Mouse (Mus musculus) lung, postnatal 14 days (tissue): ENCODE measurements around the gene Slc44a3.
"Not testable (repeated sequence)": the region's sequence is repeated elsewhere in the genome, so short reads cannot be mapped to it uniquely, and the experiment has no call there.

Source experiments
- DNase-seq: peaks from one replicate; pipeline ENCODE4 v3.0.0; 2021

Slc44a3 gene

DNA sequence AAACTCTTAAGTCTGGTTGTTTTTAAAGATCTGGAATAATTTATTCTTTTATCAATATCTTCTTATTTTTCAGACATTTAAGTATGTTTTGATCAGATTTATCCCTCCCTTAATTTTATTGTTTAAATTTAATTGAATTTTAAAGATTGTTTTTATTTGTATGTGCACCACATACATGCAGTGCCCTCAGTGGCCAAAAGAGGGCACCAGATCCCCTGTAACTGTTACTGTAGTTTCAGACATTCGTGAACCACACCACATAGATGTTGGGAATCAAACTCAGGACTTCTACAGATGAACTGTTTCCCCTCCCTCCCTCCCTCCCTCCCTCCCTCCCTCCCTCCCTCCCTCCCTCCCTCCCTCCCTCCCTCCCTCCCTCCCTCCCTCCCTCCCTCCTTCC lies 18.2 kb upstream of the Slc44a3 start:
- peak; percentile 75 for DNase-seq

DNA sequence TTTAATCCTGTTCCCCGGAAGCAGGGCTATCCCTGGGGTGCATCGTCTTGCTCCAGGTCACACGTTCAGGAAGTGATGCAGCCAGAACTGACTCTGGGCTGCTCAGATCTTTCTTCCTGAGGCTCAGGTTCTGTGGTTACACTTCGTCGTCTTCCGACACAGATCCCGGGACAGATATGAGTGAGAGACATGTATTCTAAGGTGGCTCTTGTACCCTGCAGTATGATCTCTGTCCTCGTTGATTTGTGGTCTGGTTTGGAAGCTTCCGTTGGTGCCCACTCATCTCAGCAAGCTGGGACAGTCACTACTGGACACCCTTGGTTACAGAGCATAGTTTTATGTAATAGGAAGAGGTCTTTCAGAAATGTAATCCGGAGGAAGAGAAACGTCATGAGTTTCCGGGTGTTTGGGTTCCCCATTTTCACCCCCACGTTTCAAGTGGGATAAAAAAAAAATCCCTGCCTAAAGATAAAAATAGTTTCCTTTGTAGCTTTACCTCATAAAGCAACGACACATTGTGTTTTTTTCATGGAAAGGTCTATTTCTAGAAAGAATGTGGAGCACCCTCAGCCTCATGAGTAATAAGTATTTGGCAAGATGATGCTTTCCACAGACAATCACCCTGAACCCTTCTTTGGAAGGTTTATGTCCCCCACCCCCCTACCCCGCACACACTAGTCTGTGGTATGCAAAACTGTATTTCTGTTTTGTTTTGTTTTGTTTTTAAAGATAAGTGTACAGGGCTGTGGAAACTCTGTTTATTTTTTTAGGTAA lies 15.8 kb upstream of the Slc44a3 start:
- DNase-seq, result no peak

DNA sequence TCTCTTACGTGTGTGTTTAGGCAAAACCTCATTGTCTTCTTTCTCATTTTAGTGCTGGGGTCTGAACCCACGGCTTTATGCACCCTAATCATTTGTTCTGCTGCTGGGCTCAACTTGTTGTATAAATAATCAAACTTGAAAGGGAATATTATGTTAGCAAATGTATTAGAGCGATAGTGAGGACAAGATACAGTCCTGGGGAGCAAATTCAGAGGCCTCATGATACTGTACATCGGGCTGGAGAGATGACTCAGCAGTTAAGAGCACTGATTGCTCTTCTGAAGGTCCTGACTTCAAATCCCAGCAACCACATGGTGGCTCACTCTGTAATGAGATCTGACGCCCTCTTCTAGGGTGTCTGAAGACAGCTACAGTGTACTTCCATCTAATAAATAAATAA lies 8.4 kb upstream of the Slc44a3 start:
- no peak for DNase-seq

DNA sequence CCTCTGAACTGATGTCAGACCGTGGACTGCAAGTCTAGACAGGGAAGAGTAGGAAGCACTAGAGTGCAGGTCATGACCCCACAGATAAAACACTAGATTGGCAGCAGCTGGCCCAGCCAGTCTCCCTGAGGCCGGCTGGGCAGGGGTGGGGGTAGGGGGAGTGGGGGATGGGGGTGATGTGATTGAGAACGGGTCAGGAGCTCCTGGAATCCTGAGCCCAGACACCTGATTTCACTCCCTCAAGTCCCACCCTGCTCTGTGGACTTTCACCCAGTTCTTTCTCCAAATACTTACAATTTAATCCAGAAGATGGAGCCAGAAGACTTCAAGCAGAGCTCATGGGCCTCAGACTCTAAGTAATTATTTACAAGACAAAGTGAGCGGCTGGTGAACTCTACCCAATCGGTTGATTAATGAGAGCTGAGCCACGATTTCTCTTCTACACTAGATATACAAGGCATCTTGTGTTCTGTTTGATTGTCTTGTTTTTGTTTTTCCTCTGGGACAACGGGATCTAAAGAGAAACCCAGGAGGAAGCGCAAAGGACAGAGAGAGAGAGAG lies 7.7 kb upstream of the Slc44a3 start:
- DNase-seq, result no peak

DNA sequence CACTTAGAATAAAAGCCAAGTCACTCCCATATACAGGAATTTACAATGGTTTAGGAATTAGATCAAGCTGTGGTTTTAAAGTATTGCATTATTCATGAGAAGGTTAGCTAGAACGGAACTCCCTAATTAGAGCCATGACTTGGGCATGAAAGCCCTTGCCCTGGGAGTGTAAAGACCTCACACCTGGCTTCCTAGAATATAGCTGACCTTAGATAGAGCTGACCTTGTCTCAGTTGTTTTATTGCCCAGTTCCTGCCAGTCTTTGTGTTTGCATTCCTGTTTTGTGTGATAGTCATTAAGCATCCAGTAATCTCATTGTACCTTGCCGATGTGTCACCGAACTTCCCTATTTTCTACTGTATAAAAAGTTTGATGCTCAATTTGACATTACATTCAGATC lies 6.6 kb upstream of the Slc44a3 start:
- DNase-seq, result not testable (repeated sequence)

DNA sequence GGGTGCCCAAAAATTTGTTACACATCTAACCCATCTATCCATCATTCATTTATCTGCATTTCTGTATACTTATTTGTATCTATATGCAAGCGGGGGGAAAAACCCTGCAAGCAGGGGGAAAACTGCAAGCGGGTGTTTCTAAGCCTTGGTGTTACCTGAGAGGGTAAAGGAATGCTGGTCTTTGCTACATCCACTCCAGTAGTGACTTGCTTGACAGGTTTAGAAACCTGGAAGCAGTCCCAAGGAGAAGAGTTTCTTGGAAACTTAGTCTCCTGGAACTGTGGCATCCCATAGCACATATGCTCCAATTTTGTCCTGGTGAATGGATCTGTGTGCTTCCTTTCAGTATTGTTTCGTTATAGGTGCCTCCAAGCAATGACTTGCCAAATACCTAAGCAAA lies 5.8 kb upstream of the Slc44a3 start:
- DNase-seq, result peak; percentile 50

DNA sequence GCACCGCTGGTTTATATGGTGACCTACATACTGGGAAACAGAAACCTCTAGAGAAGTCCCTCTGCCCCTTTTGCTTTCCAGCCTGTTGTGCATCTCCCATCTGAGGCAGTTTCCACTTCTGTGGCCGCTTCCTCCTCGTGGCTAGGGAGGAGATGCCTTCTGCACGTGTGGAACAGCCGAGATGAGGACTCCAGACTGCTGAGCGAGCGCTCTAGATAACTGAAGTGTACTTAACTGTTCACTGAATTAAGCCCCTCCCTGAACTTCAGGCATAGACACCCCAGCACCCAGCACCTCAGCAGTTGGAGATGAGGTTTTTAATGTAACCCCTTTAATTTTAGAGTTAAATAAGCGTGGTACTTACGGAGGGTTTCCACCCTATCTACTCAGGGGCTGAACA lies 4.6 kb upstream of the Slc44a3 start:
- no peak for DNase-seq

DNA sequence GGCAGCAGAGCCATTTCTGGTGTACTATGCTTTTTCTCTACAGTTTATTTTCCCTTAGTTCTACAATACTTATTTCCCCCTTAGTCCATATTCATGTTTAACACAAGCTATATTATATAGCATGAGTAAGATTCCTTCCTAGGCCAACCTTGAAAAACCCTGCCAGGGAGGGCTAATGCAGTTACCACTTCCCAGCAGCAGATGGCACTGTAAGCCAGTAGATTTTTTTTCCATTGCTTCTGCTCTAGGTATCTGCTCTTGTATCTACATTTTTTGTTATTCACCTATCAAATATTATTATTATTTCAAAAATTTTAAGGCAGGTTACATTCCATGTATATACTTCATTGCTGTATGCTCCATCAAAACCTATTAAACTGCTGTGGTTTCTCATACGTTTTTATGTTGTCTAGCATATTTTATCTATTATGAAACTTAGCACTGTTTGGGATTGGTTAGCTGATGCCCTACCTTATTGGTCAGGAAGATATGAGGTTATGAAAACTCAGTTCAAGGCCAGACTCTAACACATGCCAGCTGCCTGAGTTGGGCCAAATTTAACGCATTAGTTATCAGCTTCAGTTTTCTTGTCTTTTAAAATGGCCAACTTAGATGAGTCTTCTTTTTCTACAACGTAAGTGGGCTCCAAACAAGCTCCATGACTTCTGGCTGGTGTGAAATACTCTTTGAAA lies 3.8 kb upstream of the Slc44a3 start:
- DNase-seq, result peak; percentile 53

DNA sequence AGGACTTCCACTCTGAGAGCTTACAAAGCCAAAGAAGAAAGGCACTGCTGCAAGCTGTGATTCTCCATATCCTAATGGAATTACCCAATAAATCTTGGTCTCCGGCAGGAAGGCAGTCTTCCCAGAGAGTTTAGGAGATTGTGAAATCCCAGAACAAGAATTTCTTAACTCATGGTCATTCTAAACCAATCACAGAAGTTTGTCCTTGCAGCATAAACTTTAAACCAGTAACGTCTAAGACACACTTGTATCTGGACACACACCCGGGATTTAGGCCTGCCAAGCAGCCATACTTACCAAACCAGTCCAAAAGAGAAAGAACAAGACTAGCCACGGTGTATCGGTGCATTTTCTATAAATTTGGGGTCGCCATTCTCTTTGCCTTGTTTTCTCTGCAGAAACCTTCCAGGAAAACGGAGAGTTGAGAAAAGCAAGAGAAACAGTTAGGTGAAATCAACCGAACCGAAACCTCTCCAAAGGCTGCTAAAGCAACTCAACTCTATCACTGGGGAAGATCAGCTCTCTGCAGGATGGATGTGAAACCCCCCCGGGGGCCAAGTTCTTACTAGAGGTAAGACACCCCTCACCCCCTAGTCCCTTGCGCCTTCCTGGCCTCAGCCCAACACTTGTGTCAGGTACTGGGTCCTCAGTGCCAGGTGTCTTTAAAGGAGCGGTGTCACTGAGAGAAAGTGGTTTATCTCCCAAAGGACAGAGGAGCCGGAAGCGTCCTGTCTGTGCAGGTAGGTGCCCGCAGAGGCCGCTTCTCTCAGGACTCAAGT lies 645 bp downstream of the Slc44a3 start:
- DNase-seq, result peak; percentile 35

DNA sequence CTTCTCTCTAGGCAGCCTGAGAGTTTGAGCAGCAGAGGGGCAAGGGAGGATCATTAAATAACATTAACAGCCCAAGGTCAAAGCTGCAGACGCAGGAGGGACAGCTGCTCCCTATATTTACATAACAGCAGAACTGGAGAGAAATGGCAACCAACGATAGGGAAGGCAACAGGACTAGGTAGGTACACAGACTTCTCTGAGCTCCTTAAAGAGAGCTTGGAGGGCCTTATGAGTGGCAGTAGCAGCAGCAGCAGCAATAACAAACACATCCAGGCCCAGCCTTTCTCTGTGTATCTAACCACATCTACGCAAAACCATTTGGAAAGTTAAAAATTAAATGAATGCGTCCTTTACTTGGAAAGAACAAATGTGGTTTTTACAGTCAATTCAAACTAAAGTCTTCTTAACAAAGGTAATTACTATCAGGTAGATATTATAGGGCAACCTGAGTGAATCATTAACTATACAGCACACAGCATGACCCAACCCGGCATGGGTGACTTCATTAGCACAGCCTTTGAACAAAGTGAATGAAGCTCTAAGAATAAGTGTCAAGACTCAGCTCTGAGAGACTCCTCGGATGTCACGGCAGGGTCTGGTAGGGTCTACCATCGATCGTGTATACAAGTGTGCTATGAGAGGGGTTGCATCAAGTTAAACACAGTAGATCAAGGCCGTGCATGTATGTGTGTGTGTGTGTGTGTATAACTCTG lies 1.5 kb downstream of the Slc44a3 start:
- no peak for DNase-seq

DNA sequence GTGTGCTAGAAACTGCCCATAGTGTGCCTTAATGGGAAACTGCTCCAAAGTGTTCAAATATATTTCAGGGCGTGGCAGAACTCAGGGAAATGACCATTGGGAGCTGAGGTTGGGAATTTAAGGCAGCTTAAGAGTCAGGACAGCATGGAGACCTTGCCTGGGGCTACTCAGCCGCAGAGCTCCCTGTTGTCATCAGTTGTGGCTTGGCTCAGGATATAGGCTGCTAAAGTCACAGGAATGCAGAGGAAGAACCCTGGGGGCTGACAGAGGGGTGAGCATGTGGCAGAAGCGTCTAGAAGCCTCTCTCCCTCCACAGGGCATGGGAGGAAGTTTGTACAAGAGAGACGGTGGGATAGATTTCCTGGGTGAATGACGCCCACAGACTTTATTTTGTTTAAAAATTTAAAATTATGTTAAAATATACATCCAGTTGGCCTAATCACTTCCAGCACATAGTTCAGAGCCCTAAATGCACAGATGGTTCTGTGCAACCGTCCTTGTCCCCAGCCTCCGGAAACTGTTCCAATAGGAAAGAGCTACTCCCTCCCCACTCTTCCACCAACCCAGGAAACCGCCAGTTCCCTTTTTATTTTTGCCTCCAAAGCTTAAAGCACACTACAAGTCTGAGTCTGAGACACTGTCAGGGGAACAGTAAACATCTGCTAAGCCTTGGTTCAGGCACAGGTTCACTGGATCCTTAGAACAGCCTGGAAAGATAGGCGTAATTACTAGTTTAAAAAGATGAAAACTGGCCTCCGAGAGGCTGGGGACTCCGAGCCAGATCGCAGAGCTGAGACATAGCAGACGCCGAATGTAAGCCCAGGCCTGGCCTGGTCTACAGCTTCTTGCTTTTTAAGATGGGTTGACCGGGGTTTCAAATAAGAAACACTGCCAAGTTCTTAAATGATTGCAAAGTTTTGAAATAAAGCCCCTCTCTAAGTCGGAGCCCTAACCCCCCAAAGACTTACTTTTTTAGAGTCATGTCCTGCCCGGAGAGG lies 5.8 kb downstream of the Slc44a3 start:
- no peak for DNase-seq

DNA sequence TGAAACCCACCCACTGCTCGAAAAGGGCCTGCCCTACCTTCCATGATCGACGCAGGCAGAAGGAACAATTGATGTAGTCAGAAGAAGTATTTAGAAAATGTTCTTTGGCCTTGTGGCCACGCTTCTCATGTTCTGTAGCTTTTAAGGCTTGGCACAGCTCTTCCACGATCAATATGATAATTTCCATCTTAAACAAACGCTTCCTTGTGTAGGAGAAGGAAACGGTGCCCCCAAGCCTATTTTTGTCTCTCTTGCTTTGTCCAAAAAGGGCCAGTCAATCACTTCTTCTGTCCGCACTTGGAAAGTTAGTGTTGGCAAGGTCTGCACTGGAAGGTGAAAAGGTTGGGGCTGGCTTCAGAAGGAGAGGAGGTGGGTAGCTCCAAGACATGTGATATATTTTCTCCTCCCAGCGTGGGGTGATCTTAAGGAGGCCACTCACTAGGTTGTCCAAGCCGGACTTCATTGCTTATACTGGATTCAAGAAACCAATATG lies 10.5 kb downstream of the Slc44a3 start:
- DNase-seq, result no peak

DNA sequence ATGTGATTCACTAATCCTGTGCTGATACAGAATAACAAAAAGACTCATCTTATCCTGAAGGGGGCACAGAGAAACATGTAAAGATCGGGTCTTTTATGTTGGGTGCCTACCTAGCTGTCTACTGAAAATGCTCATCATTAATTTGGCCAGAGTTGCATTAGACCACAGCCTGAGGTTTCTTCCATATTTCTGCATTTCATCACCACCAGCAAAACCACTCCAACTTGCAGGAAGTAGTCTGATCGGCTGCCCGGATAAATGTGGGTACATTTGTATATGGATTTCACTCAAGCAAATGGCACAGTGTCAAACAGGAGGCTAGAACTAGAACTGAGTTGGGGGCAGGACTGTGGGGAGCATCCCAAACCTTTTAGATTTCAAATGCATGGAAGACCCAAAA lies 11.1 kb downstream of the Slc44a3 start:
- DNase-seq, result no peak

DNA sequence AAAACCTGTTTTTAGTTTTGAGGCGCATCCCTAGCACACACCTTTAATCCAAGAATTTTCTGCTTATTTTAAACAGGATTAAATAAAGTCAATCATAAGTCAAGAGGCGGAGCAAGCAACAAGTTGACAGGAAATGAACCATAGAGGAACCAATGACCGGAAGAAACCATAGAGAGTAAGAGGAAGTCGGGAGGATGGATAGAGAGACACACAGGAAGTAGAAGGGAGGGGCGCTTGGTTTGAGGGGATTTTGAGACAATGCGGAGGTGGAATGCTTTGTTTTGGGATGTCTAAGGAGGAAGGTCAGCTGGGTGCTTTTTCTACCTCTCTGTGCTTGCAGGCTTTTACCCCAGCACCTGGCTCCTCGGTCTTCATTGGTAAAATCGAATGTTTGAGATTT lies 15.2 kb downstream of the Slc44a3 start:
- DNase-seq, result no peak

DNA sequence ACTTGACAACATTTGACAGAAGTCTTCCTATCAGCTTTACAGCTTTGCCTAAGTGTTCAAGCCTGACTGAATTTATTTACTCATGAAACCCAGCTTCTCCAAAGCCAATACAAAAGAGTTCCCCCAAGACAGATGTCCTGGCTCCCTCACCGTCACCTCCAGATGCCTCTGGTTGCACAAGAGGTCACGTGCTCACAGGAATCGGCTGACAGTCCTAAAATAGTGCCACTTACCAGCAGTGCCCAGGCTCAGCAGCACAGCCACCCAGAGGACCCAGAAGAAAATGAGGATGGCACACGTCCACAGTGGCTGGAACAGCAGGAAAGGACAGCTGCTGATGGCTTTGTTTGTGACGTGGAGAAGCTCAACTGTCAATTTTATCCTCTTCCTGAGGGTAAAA lies 23.1 kb downstream of the Slc44a3 start:
- DNase-seq, result no peak

DNA sequence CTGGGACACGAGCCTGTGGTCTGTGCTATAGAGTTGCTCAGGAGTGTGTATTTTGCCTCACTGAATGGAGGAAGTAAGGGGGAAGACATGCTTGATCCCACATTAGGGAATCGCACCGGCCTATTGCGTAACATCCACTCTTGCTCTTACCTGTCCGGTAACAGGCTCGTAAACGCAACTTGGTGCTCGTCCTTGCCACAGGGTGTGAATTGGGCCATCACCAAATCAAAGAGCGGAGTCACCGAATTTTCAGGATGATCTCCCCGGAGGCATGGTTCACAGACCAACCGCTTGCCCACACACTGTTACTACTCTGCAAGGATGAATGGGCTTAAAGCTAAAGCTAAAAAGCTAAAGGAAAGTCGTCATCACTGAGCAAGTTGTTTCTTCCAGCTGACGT lies 24.5 kb downstream of the Slc44a3 start:
- DNase-seq, result no peak

DNA sequence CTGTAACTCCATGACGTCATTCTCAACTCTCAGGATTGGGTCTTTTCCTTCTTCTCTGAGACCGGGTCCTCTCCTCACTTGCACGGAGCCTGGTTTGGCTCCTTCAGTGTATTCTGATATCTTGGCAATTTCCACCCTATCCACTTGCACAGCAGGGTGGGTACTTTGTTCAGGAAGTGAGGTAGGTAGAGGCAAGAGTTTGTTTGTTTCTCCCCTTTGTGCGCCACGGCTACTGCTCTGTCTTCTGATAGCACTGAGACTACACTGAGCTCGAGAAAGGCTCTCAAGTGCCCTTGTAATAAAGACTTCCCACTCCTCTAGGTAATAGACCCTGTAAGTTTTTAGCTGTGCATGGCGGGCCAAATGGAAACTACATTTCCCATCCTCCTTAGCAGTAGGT lies 25.4 kb downstream of the Slc44a3 start:
- DNase-seq, result no peak

DNA sequence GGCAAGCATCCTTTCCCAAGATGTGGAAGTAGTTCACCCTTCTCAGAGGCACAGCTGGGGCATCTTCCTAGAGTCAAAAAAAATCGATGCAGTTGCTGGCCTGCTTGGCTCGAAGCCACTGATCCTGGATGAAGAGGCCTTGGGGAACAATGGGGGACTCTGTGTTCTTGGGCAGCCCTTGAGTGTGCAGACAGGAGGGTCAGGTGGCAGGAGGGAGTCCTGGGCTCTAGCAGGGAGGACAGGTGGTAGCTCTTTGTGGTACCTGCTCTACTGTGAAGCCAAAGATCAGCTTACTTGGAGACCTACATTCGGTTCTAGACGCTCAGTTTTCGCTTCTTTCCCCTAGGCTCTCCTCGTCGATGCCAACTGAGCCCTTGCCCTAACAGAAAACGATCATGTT lies 26.0 kb downstream of the Slc44a3 start:
- DNase-seq, result no peak

DNA sequence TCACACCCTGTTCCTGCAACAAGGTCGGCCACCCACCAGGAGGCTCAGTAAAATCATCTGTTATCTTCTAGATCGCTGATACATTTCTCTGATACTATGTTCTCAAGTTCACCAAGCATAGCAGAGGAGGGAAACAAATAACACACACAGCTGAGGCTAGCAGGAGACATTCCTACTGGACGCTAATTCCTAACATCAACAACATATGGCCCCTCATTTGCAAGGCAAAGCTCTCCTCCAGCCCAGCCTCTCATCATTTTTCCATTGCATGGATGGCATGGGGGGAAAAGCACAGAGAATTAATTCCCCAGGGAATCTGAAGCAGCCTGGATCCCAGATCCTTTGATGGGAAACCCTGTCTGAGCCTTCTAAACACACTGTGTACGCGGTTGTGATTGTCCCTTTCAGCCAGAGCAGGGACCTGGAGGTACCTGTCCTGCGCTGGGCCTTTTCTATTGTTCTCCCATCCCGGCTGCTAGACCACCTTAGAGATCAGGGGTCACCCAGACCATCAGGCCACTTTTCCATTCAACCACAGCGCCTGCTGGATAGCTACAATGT lies 27.2 kb downstream of the Slc44a3 start:
- DNase-seq, result no peak

DNA sequence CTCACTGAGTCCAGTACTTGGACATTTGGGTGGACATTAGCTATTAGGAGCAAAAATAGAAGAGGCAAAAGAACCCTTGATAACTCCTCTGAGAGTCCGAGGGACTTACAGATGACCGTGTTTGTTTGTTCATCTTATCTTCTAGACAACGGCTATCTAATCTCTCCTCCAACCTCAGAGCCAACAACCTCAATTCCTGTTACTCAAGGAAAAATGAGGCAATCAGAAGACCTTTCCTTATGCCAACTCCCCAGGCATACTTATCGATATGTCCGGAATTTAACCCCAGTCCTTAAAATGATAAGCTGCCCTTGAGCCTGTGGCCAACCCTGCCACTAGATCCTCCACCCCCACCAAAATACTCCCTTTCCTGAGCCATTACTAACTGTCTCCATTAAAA lies 31.5 kb downstream of the Slc44a3 start:
- DNase-seq, result no peak

DNA sequence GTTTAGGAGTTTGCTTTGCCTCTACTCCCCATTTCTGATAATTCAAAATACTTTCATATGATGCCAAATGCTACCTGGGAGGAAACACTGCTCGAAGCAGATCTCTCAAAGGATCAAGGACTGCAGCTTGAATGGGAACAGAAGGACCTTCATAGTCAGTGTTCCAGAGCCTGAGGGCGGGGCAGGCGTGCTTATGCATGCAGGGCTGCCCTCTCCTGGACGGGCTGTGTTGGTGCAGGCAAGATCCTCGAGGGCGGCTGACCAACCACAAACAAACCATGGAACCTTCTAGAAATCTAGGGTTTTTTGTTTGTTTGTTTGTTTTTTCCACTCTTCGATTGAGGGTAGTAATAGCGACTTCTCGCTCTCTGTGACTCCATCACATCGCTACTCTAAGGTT lies 32.0 kb downstream of the Slc44a3 start:
- peak; percentile 84 for DNase-seq
